Mouse (Mus musculus): ENCODE results near the gene Slc41a2.
"Not testable (repeated sequence)": the region's sequence is repeated elsewhere in the genome, so short reads cannot be mapped to it uniquely, and the experiment has no call there.

Gene Slc41a2

DNA sequence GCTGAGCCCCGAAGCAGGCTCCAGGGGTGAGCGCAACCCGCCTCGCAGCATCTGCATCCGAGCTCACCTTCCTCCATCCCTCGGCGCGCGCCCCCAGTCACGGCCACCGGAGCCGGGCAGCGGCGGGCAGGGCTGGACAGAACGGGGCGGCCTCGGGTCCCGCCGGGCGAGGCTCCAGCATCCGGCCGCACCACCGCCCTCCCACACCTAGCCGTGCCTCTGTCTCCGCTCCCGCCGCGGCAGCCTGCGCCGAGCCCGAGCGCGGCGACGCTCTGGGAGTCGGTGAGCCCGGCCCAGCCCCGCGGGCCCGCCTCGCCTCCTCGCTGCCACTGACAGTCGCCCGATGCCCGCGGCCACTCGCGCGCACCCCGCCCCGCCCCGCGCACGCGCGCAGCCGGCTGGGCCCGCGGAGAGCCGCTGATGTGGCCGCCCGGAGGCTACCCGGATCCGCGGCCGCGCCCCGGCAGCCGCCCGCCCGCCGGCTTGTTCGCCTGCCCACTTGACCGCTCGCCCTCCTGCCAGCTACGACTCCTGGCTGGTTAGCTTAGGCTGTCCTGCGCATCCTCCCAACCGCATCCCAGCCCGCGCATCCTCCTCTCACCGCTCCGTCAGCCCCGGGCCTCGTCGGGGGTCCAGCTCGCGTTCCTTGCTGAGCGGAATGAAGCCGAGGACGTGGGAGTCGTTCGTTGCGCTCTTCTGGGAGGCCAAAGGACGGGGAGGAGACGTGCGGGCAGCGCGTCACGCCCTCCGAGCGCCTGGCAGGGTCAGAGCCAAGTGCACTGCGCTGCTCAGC lies at the start of gene Slc41a2:
Gene Slc41a2, minus strand, starts transcription at position 724 of the 793 bp plus-strand sequence.
- peak; percentile 15 to 23 for DNase-seq

DNA sequence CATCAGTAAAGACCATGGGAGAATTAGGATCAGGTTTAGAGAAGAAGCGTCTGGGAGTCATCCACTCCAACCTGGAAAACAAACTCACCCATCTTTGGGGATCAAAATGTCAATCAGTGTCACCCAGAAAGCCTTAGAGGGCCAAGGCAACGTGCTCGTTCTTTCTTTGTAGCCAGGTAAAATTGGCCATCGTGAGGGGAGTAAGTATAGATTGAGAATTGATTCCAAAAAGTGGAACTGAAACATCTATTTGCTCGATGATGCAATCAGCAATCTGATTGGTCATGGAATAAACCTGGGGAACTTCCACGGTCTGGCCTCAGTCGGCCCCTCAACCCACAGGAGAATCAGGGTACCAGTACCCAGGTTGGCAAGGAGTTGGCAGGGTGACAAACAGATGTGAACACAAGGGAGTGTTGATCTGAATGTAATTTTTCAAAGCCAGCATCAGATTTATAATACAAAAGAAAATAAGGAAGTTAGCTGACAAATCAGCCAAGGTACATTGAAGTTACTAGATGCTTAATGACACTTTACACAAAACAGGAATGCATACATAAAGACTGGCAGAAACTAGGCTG lies 47.7 kb upstream of the Slc41a2 start:
- no peak for DNase-seq

DNA sequence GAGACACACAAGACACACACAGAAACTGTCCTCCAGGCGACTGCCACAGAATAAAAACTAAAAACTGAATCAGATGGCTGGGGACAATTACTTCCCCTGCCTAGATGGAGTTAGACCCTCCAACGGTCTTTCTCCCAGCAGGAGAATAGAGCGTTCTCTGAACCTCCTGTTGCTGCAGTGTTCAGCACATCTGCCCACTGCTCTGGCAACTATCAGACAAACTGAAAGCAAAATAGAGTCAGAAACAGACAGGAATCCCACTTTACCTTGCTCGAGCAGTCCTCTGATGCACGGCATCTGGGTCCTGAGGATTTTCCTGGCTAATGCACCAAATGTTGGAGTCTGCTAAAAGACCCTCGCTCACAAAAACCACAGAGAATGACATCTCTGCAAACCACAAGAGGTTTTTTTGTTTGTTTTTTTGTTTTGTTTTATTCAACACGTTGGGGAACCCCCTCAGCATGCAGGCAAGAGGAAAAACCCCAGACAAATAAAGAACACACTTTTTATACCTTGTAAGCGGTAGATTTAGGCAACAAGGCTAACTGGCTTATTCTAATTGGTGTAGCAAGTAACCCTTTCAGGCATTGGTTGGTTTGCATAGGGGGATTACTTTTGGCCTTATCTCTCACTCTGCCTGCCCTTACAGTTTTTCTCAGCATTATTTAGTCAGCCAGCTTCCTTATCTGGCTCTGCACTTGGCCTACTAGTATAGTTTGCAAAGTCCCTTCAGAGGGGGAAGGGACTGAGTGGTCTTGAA lies 47.0 kb upstream of the Slc41a2 start:
- no peak for DNase-seq

DNA sequence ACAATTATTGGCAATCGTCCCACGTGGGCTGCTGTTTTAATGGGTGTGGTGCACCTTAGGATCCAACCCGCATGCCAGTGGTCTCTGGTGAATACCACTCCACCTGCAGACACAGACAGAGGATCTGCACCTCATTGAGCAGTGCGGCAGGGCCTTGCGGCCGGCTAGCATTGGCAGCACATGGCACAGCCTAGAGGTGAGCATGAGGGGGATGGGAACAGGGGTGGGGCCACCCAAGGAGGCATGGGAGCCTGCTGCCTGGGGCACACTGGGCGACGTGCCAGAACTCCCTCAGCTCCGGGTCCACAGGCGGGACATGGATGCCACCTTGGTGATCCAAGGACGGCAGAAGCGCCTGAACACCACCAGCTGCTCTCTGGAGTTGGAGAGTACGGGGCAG lies 46.2 kb upstream of the Slc41a2 start:
- no peak for DNase-seq

DNA sequence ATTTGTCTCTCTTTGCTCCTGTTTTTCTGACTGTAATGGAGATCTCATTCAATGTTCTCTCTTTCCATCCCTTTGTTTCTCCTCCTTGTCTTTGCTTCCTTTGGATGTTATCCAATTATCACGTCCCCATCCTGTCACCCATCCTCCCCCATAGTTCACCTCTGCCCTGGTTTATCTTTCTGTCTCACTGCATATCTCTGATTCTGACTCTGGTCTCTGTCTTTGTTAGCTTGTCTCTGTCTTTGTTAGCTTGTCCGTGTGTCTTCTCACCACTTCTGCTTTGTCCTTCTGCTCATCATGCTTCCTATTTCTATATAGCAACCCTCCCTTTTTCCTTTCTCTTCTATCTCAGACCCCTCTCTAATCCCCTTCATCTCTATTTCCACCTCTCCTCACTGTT lies 45.3 kb upstream of the Slc41a2 start:
- DNase-seq, result no peak

DNA sequence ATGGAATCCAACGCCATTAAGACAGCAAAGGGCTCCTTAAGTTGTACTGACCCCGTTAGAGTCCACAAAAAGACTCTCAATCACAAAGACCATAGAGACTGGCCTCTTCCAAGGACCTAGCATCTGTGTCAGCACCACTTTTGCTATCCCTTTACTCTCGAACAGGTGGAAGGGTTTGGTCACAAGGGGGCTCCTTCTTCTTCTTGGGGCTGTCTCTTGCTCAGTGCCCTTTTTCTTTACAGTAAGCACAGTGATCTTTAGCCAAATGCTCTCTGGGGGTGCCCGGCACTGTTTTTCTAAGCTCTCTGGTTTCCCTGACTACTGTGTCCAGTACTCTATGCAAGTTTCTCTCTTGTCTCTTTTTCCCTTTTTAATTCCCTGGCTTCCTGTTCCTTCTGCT lies 44.8 kb upstream of the Slc41a2 start:
- no peak for DNase-seq

DNA sequence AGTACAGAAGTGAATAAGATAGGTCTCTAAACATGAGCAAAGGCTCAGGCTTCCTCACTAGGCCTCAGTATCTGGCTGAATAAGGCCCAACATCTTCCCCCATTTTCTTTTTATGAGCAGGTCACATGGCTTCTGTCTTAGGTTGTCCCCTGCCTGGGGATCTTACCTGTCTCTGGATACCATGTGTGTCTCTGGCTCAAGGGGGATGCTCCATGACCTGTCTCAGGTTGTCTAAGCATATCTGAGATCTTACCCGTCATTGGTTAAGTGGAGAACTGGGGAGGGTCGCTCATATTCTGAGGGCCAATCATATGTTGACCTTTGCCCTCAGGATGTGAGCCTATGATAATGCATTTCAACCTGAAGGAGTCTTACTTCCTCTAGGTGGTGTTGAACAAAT lies 42.8 kb upstream of the Slc41a2 start:
- DNase-seq, result no peak

DNA sequence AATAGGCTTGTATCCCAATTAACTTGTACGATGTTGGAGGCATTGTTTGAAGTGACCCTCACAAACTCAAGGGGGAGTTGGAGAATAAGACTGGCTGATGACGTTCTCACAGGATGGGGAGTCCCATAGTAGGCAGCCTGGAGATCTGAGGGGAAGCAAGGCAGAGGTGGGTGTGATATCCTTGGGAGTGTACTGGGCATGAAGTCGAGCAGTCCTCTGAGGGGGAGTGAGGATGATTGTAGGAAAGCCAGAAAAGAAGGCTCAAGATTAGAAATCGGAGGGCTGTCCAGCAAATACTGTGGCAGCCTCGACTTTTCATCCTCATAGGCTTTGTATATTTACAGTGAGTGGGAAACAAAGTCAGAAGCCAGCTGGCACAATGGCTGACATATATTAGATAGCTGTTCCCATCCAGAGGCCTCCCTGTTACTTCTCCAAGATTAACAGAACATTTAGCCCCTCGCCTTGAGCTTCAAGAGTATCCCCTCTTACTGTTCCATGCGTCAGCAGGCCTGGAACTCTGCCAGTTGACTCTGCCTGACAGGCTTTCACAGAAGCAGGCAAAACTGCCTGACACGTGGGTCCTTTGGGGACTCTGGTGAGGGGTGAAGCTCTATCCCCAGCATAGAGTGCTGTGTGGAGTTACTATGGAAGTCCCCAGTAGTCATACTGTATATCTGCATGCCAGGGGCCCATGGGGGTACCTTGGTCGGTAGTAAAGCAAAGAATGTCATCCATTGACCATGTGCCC lies 40.6 kb upstream of the Slc41a2 start:
- DNase-seq, result no peak

DNA sequence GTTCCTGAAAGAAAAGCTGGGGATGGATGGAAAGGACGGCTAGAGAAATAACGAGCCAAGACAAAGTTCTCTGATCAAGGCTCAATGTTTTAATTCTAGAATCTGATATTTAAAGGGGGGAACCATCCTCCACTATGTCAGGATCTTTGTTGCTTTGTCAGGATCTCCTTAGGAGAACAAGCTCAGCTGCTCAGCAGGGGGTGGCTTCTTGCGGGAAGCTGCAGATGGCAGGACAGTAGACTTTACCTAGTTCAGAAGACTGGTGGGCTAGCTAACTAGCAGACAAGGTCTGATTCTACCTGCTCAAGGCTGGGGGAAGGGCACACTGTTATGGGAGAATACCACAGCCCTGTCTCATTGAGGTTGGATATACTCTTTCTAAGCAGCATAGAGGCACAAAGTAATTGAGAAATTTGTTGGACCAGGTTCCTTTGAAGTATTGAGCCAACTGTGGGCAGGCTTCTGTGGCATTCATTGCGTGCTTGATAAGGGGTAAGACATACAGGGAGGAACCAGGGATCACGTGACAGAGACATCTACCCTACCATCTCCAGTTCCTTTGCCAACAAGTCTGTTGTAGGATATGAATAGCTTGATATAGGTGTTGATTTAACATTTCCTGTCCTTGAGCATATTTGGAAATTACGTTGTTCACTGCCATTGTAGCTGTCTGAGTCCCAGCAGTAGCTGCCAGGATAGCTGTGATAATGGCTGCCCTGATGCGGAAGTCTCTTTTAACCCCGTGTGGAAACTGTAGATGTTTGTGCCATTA lies 39.4 kb upstream of the Slc41a2 start:
- DNase-seq, result no peak

DNA sequence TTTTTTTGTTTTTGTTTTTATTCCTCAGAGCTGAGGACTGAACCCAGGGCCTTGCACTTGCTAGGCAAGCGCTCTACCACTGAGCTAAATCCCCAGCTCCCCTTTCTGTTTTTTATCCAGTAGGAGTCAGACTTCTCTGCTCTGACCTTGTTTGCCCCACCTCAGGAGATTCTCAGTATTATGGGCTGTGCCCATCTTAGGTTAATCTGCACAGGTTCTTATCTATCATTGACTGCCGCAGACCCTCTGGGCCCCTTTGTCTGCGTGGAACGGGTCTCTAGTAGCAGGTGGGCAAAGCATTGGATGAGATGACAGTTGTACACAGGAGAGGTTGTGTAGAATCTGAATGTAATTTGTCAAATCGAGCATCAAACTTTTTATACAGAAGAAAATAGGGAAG lies 37.8 kb upstream of the Slc41a2 start:
- DNase-seq, result not testable (repeated sequence)

DNA sequence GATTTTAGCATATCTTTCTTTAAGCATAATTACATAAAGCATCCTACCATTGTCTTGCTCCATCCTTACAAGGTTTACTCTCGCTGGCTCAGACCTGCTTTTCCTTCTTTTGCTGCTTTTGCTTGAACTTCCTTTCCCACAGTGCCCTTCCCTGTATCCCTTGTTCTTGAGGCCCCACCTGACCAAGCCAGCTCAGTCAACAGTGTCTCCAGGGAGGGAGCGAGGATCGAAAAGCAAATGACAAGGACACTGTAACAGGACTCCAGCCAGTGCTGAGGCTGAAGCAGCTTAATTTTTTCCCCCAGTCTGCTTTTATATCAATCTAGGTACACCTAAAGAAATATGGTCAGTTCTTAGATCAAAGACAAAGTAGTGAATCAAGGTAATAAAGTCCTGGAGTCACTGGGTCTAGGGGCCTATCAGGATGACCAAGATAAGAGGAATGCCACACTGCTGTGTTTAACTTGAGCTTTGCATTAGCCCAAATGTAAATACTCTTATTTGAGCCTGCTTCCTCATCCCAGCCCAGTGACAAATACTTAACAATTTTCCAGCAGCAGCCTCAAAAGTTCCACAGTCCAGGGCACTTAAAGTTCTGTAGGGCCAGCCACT lies 36.5 kb upstream of the Slc41a2 start:
- no peak for DNase-seq

DNA sequence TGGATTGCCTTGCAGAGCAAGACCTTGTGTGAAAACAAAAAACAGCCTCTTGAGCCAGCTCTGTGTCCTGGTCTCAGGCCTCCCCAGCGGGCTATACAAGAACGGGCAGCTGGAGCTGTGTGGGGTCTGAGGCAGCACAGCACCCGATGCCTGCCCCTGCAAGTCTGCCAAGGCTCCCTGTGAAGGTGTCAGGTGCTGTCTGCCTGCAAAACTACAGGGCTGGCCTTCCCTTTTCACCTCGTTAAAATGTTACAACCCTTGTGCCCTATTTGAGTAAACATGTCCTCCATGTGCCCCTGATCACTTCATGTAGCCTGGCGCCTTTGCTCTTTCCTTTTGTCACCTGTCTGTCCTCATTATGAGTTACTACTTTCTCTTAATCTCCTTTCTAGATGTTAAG lies 31.2 kb upstream of the Slc41a2 start:
- no peak for DNase-seq

DNA sequence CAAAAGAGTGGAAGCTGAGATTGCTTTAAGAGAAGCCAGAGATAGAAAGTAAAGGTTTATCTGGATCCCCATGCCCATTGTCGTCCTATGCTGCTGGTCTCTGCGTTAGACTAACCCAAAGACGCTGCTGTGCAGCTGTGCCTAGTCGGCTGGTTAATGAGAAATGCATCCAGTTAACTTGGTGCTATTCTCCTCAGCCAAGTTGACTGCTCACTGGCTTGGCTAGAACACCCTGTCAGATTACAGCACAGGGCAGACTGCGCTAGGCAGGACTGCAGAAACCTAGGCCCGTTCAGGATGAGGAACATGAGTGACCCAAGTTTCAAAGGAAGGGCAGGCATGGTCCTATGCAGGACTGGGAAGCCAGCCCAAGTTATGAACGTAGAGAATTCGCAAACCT lies 25.8 kb upstream of the Slc41a2 start:
- no peak for DNase-seq

DNA sequence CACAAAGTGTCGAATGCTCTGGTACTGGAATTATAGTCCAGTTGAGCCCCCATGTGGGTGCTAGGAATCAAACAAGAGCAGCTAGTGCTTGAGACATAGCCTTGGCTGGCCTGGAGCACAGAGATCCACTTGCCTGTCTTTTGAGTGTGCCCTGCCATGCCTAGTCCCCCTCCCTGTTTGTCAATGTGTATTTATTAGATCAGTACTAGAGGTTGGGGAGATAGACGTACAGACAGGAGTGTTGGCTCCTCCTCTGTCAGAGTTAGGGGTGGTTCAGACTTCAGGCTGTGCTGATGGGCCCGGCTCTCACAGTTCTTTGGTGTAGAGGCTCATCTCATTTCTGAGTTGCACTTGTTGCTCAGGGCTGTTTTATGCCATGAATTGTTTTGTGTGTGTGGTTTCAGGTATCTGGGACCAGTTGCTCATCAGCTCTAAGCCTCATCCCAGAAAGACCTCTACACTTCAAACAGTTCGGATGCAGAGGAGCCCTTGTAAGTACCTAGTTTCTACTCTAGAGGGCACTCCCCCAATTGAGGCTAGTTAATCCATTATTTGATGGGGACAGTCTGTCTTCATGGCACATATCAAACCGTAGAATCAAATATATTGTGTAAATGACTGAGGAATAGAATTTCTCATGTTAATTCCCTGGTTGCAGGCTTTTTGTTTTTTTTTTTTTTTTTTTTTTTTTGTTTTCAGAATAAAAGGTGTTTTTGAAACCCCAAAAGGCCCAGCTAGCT lies 24.1 kb upstream of the Slc41a2 start:
- DNase-seq, result no peak

DNA sequence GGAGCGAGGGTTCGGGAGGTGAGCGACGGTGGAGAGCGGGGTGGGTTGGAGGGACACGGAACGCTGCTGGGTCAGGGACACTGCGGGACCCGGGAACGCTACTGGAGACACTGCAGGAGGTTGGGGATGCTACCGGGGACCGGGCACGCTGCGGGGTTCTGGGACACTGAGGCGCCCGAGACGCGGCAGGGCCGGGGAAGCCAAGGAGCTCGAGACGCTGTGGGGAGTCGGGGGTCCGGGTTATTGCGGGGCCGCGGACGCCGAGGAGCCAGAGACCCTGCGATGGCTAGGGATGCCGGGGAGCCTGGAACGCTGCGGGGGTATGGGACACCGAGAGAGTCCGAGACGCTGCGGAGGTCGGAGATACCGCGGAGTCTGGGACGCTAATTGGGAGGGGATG lies 22.7 kb upstream of the Slc41a2 start:
- no peak for DNase-seq

DNA sequence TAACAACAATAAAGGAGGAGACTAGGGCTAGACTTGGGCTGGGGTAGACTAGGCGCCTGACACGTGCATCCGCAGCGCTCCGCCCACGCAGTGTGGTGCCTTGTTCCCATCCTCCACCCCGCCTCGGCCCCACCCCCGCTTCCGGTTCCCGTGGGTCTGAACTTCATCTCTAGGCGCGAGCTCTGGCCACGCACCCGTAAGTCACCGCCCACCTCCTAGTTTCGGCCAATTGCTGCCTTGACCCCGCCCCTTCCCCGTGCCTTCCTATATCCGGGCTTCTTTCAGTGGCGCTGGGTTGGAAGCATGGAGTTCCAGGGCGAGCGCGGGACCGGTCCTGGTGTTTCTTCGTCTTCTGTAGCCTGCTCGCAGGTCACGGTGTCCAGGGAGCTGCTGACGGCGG lies 22.3 kb upstream of the Slc41a2 start, which contains the start of gene D10Wsu102e:
Gene D10Wsu102e, plus strand, starts transcription at position 266 of the 400 bp plus-strand sequence.
- peak; percentile 93 to 96 for DNase-seq

DNA sequence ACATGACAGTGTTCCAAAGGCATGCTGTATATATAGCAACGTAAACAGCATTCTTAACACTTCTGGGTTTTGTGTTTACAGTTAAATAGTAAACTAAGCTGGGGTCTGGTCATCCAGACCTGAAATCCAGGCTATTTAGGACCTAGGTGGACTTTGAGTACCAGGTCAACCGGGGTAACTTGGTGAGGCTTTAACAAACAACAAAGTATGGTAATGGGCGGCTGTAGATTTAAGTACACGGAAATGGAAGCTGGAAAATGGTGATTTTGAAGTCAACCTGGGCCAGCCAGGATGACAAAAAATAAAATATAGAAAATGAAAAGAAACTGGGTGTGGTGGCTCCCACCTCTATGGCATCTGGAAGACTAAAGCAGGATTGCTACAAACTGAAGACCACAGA lies 21.8 kb upstream of the Slc41a2 start:
- no peak for DNase-seq

DNA sequence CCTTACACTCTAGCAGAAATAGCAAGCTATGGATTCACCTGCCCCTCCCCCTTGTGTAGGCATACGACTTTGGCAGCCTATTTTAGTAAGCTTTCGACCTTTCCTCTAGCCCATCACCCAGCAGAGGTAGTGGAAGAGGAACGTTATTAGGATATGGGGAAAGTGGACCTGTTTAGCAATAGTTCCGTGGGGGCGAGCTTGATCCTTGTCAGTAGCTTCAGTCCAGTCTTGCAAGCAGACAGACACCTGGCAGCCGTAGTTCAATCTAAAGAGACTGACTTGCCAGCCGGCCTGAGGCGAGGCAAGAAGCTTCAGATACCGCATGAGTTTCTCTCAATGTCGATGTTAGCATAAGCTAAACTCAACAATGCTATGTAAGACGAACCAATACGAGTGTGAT lies 18.7 kb upstream of the Slc41a2 start:
- no peak for DNase-seq

DNA sequence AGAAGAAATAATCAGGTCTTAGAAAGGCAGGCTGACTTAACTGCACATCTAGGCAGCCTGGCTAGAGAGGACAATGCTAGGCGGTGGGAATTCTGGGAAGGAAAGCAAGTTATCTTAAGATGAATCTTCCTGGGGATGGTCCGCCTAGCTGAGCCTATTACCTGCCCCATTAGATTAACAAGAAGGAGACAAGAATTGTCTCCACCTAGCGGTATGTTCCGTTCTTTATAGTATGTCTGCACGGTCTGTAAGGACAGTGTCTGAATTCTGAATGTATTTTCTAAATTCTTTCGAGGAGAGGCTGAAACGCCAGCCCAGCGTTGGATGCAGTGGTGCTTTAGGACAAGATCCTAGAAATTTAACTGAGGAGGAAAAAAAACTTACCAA lies 16.6 kb upstream of the Slc41a2 start:
- no peak for DNase-seq

DNA sequence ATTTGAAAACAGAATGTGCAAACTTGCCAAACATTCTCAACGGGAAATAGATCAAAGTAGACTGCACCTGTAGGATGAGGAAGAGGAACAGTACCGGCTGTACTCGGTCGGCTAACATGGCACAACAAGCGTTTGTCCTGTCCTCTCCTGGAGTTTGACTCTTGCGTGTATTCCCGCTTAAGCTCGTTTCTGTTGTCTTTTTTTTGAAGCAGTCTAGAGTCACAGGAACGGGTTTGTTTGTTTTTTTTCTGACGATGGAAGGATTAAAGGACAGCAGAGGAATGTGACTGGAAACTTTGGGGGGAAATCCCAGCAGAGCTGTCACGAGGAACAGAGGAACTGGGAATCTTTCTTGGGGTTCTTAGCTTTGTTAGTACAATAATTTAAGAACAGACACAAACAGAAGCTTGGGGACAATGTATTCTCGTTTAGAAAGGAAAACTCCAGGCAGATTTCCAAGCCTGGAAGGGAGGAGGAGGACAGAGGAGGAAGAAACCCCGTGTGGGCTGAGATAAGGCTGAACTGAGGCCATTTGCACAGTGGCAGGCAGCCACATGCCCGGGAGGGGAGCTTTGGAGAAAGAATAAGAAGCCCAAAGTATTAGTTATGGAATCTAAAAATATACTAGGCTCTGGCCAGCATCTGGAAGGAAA lies 16.1 kb upstream of the Slc41a2 start:
- DNase-seq, result no peak

DNA sequence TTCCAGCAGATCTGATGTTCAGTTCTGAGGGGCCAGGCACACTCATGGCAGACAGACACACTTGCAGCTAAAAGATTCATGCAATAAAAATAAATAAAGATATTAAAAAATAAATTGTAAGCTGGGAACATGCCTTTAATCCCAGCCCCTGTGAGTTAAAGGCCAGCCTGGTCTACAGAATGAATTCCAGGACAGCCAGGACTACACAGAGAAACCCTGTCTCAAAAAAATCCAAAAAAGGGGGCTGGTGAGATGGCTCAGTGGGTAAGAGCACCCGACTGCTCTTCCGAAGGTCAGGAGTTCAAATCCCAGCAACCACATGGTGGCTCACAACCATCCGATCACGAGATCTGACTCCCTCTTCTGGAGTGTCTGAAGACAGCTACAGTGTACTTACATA lies 14.1 kb upstream of the Slc41a2 start:
- not testable (repeated sequence) for DNase-seq
